Mouse (Mus musculus): Measurements from ENCODE around the gene Ano7. TPM values are rescaled to one million over a fixed set of nuclear protein-coding genes. Genes with fewer than 3 reads are reported as not detected.

The Ano7 gene
- total RNA-seq (2021): not detected
- long read RNA-seq, experiment 1: 0 reads
- long read RNA-seq, experiment 2: 0 reads

DNA sequence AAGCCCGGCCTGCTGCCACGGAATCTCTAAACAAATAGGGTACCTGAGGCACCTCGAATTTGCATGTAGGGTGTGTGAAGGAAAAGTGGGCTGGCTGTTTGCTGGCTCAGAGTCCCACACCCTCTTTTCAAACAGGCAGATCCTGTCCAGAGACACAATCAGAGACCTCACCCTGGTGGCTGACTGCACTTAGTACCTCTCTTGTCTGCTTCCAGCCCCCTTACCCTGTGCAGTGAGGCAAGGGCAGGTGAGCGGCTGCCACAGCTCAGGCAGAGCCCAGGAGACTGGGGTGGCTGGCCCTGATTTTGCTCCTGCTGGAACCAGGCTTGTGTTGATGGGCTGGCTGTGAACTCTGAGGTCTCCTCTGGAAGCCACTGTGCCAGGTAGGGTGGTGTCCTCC lies at the start of gene Ano7:
Gene Ano7, plus strand, starts transcription at position 266 of the 400 bp plus-strand sequence.
- DNase-seq: no peak
- intact Hi-C loops (cut with DNase I): no loop called here

DNA sequence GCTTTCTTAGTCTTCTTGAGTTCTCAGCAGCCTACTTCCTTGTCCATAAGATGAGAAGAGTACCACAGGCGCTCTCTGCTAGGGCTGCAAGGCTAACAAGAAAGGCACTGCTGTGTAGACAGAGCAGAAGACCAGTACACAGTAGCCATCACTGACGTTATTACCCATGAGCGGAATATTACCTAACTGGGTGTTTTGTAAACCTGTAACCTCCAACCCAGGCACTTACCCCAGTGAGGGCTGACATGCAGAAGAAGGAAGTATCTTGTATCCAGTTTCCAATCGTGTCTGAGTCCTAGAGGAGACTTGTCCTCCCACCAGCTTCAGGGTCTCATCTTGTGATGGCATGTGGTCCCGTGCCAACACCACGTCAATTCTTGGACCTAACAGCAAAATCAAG lies 49.8 kb upstream of the Ano7 start:
- intact Hi-C loops (cut with DNase I): no loop called here
- no peak for DNase-seq

DNA sequence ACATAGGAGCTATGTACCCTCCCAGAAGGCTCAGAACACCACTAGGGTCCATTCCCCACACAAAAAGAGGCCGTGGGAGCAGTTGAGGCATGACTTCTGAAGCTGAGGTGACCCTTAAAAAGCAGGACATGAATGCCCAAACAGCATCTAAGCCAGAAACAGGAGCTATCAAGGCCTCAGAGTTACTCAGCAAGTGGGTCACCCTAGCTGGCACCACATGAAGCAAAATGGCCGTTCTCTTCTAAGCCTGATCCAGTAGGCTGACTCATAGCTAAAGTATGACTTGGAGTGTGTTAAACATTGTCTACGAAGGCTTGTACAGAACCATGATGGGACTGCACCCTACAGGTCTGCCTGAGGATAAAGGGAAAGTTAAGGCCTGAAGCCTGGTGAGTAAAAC lies 47.3 kb upstream of the Ano7 start:
- no peak for DNase-seq
- intact Hi-C loops (cut with DNase I): no loop called here

DNA sequence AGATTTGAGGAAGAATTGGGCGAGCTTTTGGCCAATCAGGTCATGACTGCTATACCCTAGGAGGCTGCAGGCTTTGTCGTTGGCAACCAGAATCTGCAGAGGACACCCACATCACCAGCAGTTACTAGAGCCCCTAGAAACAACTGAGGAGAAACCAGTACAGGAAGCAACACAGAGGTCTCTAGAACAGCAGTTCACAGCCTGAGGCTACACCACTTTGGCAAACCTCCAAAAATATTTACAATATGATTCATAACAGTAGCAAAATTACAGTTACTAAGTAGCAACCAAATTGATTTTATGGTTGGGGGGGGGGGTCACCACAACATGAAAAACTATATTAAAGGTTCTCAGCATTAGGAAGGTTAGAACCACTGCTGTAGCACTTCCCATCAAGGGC lies 39.1 kb upstream of the Ano7 start:
- intact Hi-C loops (cut with DNase I): no loop called here
- DNase-seq: no peak

- DNase-seq: peak; percentile 87 to 92
- intact Hi-C loops (cut with DNase I): loop anchor here (5.0 kb wide), 2 partner anchors 166 to 169 kb away; partner anchors contain the start of gene Farp2
These were observed 30.9 kb upstream of the Ano7 start, which contains the start of the genes Ppp1r7 and Pask for GRCm38 (mm10) chr1:93342648-93343503. TSS of gene Ppp1r7 (plus strand) at chr1:93342854. TSS of gene Pask (minus strand) at chr1:93343482.

DNA sequence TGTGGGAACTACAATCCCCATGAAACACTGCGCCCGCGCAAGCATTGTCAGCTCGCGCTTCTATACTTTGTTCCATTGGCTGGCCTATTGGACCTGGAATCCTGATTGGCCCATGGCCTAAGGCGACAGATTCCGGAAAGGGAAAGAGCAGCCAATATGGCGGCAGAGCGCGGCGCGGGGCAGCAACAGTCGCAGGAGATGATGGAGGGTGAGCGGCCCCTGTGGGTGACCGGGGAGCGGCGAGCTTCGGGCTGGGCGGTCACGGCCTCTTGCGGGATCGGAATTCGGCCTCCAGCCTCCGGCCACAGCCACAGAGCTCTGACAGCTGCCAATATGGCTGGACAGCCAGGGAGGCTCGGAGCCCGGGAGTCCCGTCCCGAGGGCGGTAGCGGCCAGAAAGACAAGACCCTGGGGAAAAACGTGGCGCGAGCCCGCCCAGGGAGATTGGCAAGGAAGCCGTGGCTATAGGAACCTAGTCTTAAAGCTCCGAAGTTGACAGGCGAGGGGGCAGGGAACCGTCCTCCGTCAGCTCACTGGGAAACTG lies 30.2 kb upstream of the Ano7 start:
- DNase-seq: peak; percentile 86 to 92
- intact Hi-C loops (cut with DNase I): loop anchor here (2.0 to 5.0 kb wide), 3 partner anchors 39 to 169 kb away; partner anchors contain the start of genes Farp2 and Mterf4

GRCm38 (mm10) chr1:93347176-93347575 lies 26.6 kb upstream of the Ano7 start:
- intact Hi-C loops (cut with DNase I): no loop called here
- no peak for DNase-seq

GRCm38 (mm10) chr1:93349701-93350100 lies 24.0 kb upstream of the Ano7 start:
- no peak for DNase-seq
- intact Hi-C loops (cut with DNase I): no loop called here

DNA sequence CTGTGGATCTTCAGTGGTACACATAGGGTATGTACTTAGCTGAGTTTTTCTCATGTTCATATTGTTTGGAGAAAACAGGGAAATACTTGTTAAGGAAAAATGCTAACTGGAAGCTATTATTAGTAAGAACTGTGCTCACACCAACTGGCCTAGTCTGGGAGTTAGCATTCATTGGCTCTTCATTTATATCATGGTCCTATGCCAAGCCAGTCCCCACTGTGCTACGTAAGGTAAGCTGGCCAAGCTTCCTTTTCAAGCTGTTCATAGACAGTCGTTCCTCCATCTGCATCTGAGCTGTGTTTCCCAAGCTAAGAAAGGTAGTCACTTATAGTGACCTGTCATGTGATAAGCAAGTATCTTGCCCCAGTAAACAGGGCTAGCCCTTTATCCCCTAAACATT lies 21.0 kb upstream of the Ano7 start:
- no peak for DNase-seq
- intact Hi-C loops (cut with DNase I): no loop called here

DNA sequence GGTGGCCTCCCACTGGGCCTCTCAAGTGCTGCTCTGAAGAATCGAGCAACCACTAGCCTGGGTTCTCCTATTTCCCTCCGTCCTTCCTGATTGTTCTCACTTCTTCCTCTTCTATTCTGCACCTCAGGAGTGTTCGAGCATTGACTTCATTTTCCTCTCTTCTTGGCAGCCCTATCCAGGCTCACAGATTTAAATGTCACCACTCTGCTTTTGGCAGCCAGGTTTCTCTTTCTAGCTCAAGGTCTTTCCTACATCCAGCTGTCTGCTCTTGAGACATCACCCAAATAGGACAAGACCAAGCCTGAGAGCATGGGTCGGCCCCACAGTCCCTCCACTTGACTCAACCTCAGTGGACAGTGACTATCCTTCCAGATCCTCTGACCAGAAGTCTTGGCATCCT lies 11.1 kb upstream of the Ano7 start:
- DNase-seq: no peak
- intact Hi-C loops (cut with DNase I): no loop called here

DNA sequence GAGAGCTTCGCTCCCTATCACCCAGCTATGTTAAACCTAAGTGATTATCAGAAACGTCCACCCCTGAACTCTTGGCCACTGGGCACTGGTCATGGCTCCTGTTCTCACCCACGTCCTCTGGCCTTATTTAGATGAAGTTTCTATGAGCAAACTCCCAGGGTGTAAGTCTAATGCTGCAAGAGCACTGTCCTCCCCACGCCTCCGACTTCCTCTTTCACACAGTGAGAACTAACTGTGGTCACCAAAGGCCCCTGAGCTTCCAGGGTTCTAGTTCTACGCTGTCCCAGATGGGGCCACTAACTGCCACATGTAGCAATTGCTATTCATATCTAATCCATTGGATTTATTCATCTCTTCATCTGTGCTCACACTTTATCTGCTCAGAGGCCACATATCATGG lies 8.1 kb upstream of the Ano7 start:
- DNase-seq: no peak
- intact Hi-C loops (cut with DNase I): no loop called here

- DNase-seq: no peak
- intact Hi-C loops (cut with DNase I): no loop called here
These were observed 3.6 kb downstream of the Ano7 start for GRCm38 (mm10) chr1:93377307-93377706.

- no peak for DNase-seq
- intact Hi-C loops (cut with DNase I): no loop called here
These were observed 5.4 kb downstream of the Ano7 start for GRCm38 (mm10) chr1:93379117-93379516.

DNA sequence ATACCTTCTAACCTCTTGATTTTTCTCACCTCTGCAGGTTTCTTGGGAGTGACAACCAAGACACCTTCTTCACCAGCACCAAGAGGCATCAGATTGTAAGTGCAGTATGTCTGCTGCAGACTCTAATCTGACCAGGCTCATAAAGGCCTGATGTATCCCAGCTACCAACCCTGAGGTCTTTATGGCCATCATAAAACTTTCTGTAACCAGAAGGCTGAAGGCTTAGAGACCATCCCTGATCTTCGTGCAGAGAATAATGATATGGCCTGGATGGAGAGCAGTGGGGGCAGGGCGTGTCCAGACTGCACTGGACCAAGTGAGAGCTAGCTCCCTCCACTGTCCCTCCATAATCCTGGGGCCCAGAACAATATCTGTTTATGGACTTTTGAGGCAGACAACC lies 13.5 kb downstream of the Ano7 start:
- intact Hi-C loops (cut with DNase I): no loop called here
- DNase-seq: no peak

GRCm38 (mm10) chr1:93388906-93389305 lies 15.2 kb downstream of the Ano7 start:
- intact Hi-C loops (cut with DNase I): no loop called here
- DNase-seq: no peak

DNA sequence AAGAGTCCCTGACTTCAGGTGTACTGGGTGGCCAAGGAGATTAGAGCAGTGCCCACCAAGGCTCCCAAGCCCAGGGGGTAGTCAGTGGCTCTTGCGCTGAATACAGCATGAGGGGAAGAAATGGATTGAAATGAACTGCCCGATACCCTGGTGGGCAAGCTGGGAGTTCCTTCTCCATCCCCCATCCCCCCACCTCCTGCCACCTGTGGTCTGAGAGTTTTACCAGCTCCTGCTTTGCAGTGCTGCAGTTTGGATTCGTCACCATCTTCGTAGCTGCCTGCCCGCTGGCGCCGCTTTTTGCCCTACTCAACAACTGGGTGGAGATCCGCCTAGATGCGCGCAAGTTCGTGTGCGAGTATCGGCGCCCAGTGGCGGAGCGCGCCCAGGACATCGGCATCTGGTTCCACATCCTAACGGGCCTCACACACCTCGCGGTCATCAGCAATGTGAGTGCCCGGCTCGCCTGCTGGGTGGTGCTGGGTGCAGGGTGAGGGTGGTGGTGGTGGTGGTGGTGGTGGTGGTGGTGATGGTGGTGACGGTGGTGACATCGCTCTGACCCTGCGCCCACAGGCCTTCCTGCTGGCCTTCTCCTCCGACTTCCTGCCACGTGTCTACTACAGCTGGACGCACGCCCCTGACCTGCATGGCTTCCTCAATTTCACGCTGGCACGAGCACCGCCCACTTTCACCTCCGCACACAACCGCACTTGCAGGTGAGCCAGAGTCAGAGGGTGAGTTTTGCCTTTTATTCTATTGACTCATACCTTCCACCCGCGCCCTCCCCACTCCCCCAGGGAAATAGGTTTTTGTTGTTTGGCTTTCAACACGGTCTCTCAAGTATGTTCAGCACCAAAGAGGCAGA lies 27.7 kb downstream of the Ano7 start:
- DNase-seq: no peak
- intact Hi-C loops (cut with DNase I): no loop called here

- intact Hi-C loops (cut with DNase I): no loop called here
- no peak for DNase-seq
These were observed 29.7 kb downstream of the Ano7 start for GRCm38 (mm10) chr1:93403403-93403802.

DNA sequence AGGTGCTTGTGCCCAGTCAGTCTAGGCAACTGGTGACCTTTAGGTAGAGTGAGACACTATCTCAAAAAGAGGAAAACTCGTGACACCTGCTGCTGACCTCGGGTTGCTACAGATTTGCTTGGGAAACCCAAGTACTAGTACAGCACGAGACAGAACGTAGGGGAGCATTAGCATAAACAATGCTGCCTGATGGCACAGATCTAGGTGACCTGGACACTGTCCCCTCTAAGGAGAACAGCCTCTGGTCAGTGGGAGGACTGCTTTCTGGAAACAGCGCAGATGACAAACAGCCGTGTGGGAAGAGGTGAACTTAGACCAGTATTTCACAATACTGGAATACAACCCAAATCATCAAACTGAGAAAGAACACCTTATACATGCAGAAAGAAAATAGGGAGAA lies 58.4 kb downstream of the Ano7 start:
- no peak for DNase-seq
- intact Hi-C loops (cut with DNase I): loop anchor here (5.0 kb wide), 1 partner anchor 70 kb away; no protein-coding TSS in a partner anchor

- no peak for DNase-seq
- intact Hi-C loops (cut with DNase I): no loop called here
These were observed 65.6 kb downstream of the Ano7 start for GRCm38 (mm10) chr1:93439321-93439720.

DNA sequence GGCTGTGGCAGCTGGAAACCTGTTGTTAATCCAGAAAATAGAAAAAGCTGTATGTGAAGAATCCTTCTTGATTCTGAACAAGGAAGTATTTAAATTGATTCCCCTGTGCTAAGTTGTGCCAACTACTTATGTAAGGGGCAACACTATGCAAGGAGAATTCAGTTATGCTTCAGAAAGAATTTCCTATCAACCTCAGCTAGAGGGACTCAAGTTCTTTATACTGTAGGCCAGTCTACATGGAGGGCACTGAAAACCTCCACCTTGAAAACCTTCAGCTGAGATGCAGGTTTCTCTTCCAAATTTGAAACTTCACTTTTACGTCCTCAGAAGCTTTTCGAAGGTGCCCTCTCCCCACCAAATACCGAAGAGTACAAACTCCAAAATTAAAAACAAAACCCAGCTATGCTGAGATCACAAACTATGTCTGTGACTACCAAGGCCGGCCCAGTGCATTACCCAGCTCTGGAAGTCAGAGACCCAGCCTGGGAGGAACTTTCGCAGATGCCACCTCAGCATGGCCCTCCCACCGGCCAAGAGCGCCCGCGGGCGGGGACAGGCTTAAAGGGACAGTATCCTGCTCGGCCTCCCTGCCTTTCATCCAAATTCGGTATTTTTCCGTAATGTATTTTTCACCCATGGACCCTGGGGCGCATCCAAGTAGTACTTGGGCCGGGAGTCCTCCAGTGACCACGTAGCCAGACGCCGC lies 70.8 kb downstream of the Ano7 start:
- intact Hi-C loops (cut with DNase I): loop anchor here (2.0 to 5.0 kb wide), 3 partner anchors 34 to 63 kb away; partner anchors contain the start of gene Hdlbp
- DNase-seq: peak; percentile 64 to 81

All from gastrocnemius, postnatal 36 days (tissue).